Mouse (Mus musculus) bone marrow, adult 2 months (tissue): ENCODE measurements at regions not wholly inside any gene's neighbourhood (a gene's known extent, or its start where the extent isn't known, plus 50 kb on each side); places are given as distances from the start of the nearest gene placed in this dataset.

ENCODE experiments used
- CTCF ChIP-seq: fragments of 200-500 bp; IDR thresholded peaks from 2 replicates; pipeline ENCODE4 v1.5.1; 2011; ENCODE audit warnings: low read length, control low read depth; ENCODE audit not compliant: control insufficient read depth, insufficient read depth
- POLR2A ChIP-seq: fragments of 200-500 bp; IDR thresholded peaks from 2 replicates; pipeline ENCODE4 v1.6.1; 2011; ENCODE audit warnings: low read depth, mild to moderate bottlenecking, control low read depth, low read length, borderline replicate concordance; ENCODE audit not compliant: control insufficient read depth

- TF ChIP-seq CTCF: no peak
- TF ChIP-seq POLR2A: no peak
Observed at GRCm38 (mm10) chr6:140895441-140895840, 166.4 kb downstream of the Gm11077 start.
